Mouse (Mus musculus) MEL (cell line): Measurements from ENCODE around the gene Crb1. TPM values are rescaled to one million over a fixed set of nuclear protein-coding genes. Genes with fewer than 3 reads are reported as not detected.

Experiments
- DNase-seq: peaks from one replicate; pipeline ENCODE4 v3.0.0; 2011; ENCODE audit warnings: low read depth, low spot score
- H3K27ac ChIP-seq: 2 replicates; pipeline ENCODE4 v1.5.1; 2012; ENCODE audit warnings: low read depth, mild to moderate bottlenecking, control low read depth, low read length, moderate library complexity; ENCODE audit not compliant: control insufficient read depth
- H3K27me3 ChIP-seq, 2 experiments: fragments of 150-350 bp in 1 of 2; sonication (generic) in 1 of 2; 2 replicates each; pipeline ENCODE4 v1.6.1; 2012; ENCODE audit warnings: low read length in 2 of 2, mild to moderate bottlenecking in 2 of 2, improper control_type of control experiment in 1 of 2, moderate library complexity in 1 of 2; ENCODE audit not compliant: insufficient read depth in 2 of 2, control insufficient read depth in 1 of 2
- H3K36me3 ChIP-seq, 2 experiments: 2 replicates each; pipeline ENCODE4 v1.6.1; 2012 to 2014; ENCODE audit warnings: low read length in 2 of 2, improper control_type of control experiment in 1 of 2, inconsistent platforms in 1 of 2, mild to moderate bottlenecking in 1 of 2; ENCODE audit not compliant: insufficient read depth in 2 of 2, control insufficient read depth in 1 of 2
- H3K4me1 ChIP-seq, 2 experiments: fragments of 150-350 bp in 1 of 2; sonication (generic) in 1 of 2; 2 replicates each; pipeline ENCODE4 v1.6.1; 2012; ENCODE audit warnings: low read length in 2 of 2, improper control_type of control experiment in 1 of 2, mild to moderate bottlenecking in 1 of 2; ENCODE audit not compliant: insufficient read depth in 2 of 2, control insufficient read depth in 1 of 2
- H3K4me3 ChIP-seq, 2 experiments: fragments of 150-350 bp in 1 of 2; sonication (generic) in 1 of 2; 2 replicates each; pipeline ENCODE4 v1.5.1; 2012; ENCODE audit warnings: low read depth in 2 of 2, low read length in 2 of 2, mild to moderate bottlenecking in 2 of 2, moderate library complexity in 2 of 2, control low read depth in 1 of 2, improper control_type of control experiment in 1 of 2; ENCODE audit not compliant: control insufficient read depth in 1 of 2, insufficient read depth in 1 of 2
- H3K79me2 ChIP-seq: 2 replicates; pipeline ENCODE4 v1.6.1; 2012; ENCODE audit warnings: mild to moderate bottlenecking, low read length, moderate library complexity; ENCODE audit not compliant: control insufficient read depth, poor library complexity, insufficient read depth
- H3K9ac ChIP-seq: 2 replicates; pipeline ENCODE4 v1.6.1; 2012; ENCODE audit warnings: low read depth, mild to moderate bottlenecking, control low read depth, low read length, moderate library complexity; ENCODE audit not compliant: control insufficient read depth, poor library complexity, severe bottlenecking
- H3K9me3 ChIP-seq: fragments of 150-350 bp; sonication (generic); replicated peaks from 2 replicates; pipeline ENCODE4 v1.6.1; 2012; ENCODE audit warnings: mild to moderate bottlenecking, low read length, improper control_type of control experiment, moderate library complexity; ENCODE audit not compliant: insufficient read depth
- BHLHE40 ChIP-seq: IDR thresholded peaks from 2 replicates; pipeline ENCODE4 v1.6.1; 2012; ENCODE audit warnings: low read depth, mild to moderate bottlenecking, inconsistent platforms, low read length, improper control_type of control experiment, borderline replicate concordance
- CHD1 ChIP-seq: IDR thresholded peaks from 2 replicates; pipeline ENCODE4 v1.6.1; 2012; ENCODE audit warnings: low read depth, mild to moderate bottlenecking, inconsistent platforms, low read length, improper control_type of control experiment
- CHD2 ChIP-seq: IDR thresholded peaks from 2 replicates; pipeline ENCODE4 v1.6.1; 2011; ENCODE audit warnings: low read length, improper control_type of control experiment
- CTCF ChIP-seq, 3 experiments: IDR thresholded peaks in 2 of 3; conservative IDR thresholded peaks in 1 of 3; 2 replicates each; pipeline ENCODE4 v1.5.1; 2011 to 2012; ENCODE audit warnings: low read length in 3 of 3, low read depth in 2 of 3, mild to moderate bottlenecking in 2 of 3, improper control_type of control experiment in 1 of 3, inconsistent platforms in 1 of 3, mixed read lengths in 1 of 3, moderate library complexity in 1 of 3; ENCODE audit not compliant: control insufficient read depth in 1 of 3, insufficient read depth in 1 of 3, poor library complexity in 1 of 3, severe bottlenecking in 1 of 3
- ELF1 ChIP-seq: IDR thresholded peaks from 2 replicates; pipeline ENCODE4 v1.6.1; 2014; ENCODE audit warnings: low read depth, mild to moderate bottlenecking, inconsistent platforms, low read length, improper control_type of control experiment, moderate library complexity
- ETS1 ChIP-seq: IDR thresholded peaks from 2 replicates; pipeline ENCODE4 v1.6.1; 2012; ENCODE audit warnings: low read depth, mild to moderate bottlenecking, inconsistent platforms, low read length, improper control_type of control experiment, moderate library complexity
- GABPA ChIP-seq: IDR thresholded peaks from 2 replicates; pipeline ENCODE4 v1.6.1; 2012; ENCODE audit warnings: low read depth, mild to moderate bottlenecking, inconsistent platforms, low read length, improper control_type of control experiment, moderate library complexity
- HCFC1 ChIP-seq: IDR thresholded peaks from 2 replicates; pipeline ENCODE4 v1.6.1; 2012; ENCODE audit warnings: low read depth, mild to moderate bottlenecking, inconsistent platforms, low read length, improper control_type of control experiment, moderate library complexity
- JUND ChIP-seq: IDR thresholded peaks from 2 replicates; pipeline ENCODE4 v1.6.1; 2011; ENCODE audit warnings: low read depth, mild to moderate bottlenecking, improper control_type of control experiment, low read length
- KAT2A ChIP-seq: conservative IDR thresholded peaks from 2 replicates; pipeline ENCODE4 v1.6.1; 2012; ENCODE audit warnings: low read depth, low read length, improper control_type of control experiment, inconsistent platforms
- MAFK ChIP-seq: IDR thresholded peaks from 2 replicates; pipeline ENCODE4 v1.6.1; 2011; ENCODE audit warnings: low read depth, mild to moderate bottlenecking, low read length, improper control_type of control experiment, borderline replicate concordance
- MAX ChIP-seq: IDR thresholded peaks from 2 replicates; pipeline ENCODE4 v1.6.1; 2011; ENCODE audit warnings: low read length, improper control_type of control experiment
- MAZ ChIP-seq: IDR thresholded peaks from 2 replicates; pipeline ENCODE4 v1.6.1; 2012; ENCODE audit warnings: low read depth, mild to moderate bottlenecking, inconsistent platforms, low read length, improper control_type of control experiment
- MEF2A ChIP-seq: IDR thresholded peaks from 2 replicates; pipeline ENCODE4 v1.6.1; 2014; ENCODE audit warnings: low read depth, mild to moderate bottlenecking, inconsistent platforms, low read length, improper control_type of control experiment; ENCODE audit not compliant: poor library complexity, insufficient replicate concordance, severe bottlenecking; ENCODE audit errors: extremely low read depth
- MYB ChIP-seq: IDR thresholded peaks from 2 replicates; pipeline ENCODE4 v1.6.1; 2011; ENCODE audit warnings: mild to moderate bottlenecking, low read depth, low read length, improper control_type of control experiment
- MYC ChIP-seq: IDR thresholded peaks from 2 replicates; pipeline ENCODE4 v1.6.1; 2011; ENCODE audit warnings: low read depth, mild to moderate bottlenecking, low read length, improper control_type of control experiment, moderate library complexity
- NELFE ChIP-seq: IDR thresholded peaks from 2 replicates; pipeline ENCODE4 v1.6.1; 2011; ENCODE audit warnings: low read depth, low read length, improper control_type of control experiment
- POLR2A ChIP-seq, 2 experiments: IDR thresholded peaks; 2 replicates each; pipeline ENCODE4 v1.6.1; 2011 to 2012; ENCODE audit warnings: low read length in 2 of 2, mild to moderate bottlenecking in 2 of 2, control low read depth in 1 of 2, improper control_type of control experiment in 1 of 2, low read depth in 1 of 2, moderate library complexity in 1 of 2; ENCODE audit not compliant: control insufficient read depth in 1 of 2, insufficient read depth in 1 of 2, poor library complexity in 1 of 2
- POLR2AphosphoS2 ChIP-seq: IDR thresholded peaks from 2 replicates; pipeline ENCODE4 v1.6.1; 2011; ENCODE audit warnings: low read length, improper control_type of control experiment
- RAD21 ChIP-seq: IDR thresholded peaks from 2 replicates; pipeline ENCODE4 v1.6.1; 2011; ENCODE audit warnings: mild to moderate bottlenecking, low read depth, low read length, improper control_type of control experiment
- RCOR1 ChIP-seq: IDR thresholded peaks from 2 replicates; pipeline ENCODE4 v1.6.1; 2012; ENCODE audit warnings: low read depth, mild to moderate bottlenecking, inconsistent platforms, low read length, improper control_type of control experiment
- SIN3A ChIP-seq: IDR thresholded peaks from 2 replicates; pipeline ENCODE4 v1.6.1; 2012; ENCODE audit warnings: low read length, improper control_type of control experiment, inconsistent platforms
- TAL1 ChIP-seq: IDR thresholded peaks from 2 replicates; pipeline ENCODE4 v1.6.1; 2012; ENCODE audit warnings: mild to moderate bottlenecking, inconsistent platforms, low read length, moderate library complexity, mixed read lengths
- TBP ChIP-seq: IDR thresholded peaks from 2 replicates; pipeline ENCODE4 v1.8.0; 2011; ENCODE audit warnings: low read depth, low read length, improper control_type of control experiment
- TCF12 ChIP-seq: IDR thresholded peaks from 2 replicates; pipeline ENCODE4 v1.6.1; 2014; ENCODE audit warnings: low read depth, mild to moderate bottlenecking, inconsistent platforms, low read length, improper control_type of control experiment, moderate library complexity
- USF1 ChIP-seq: IDR thresholded peaks from 2 replicates; pipeline ENCODE4 v1.6.1; 2014; ENCODE audit warnings: low read depth, mild to moderate bottlenecking, inconsistent platforms, low read length, improper control_type of control experiment, moderate library complexity
- USF2 ChIP-seq, 2 experiments: IDR thresholded peaks; 2 replicates each; pipeline ENCODE4 v1.6.1; 2011 to 2012; ENCODE audit warnings: improper control_type of control experiment in 2 of 2, low read length in 2 of 2, borderline replicate concordance in 1 of 2, inconsistent platforms in 1 of 2, low read depth in 1 of 2, mild to moderate bottlenecking in 1 of 2; ENCODE audit not compliant: insufficient read depth in 1 of 2
- ZKSCAN1 ChIP-seq: IDR thresholded peaks from 2 replicates; pipeline ENCODE4 v1.6.1; 2012; ENCODE audit warnings: low read depth, mild to moderate bottlenecking, inconsistent platforms, low read length, improper control_type of control experiment, moderate library complexity
- ZMIZ1 ChIP-seq: IDR thresholded peaks from 2 replicates; pipeline ENCODE4 v1.6.1; 2012; ENCODE audit warnings: low read depth, mild to moderate bottlenecking, inconsistent platforms, low read length, improper control_type of control experiment, moderate library complexity
- ZNF384 ChIP-seq: IDR thresholded peaks from 2 replicates; pipeline ENCODE4 v1.6.1; 2012; ENCODE audit warnings: low read depth, mild to moderate bottlenecking, inconsistent platforms, low read length, improper control_type of control experiment
- polyA plus RNA-seq, 2 experiments: library from polyadenylated mRNA; stranded (reverse) in 1 of 2; unstranded in 1 of 2; fragments of >175 nt in 1 of 2; fragments of >200 nt in 1 of 2; gene quantifications; 2 replicates each; pipeline versions ENCODE4 v1.2.1 to v1.2.4; 2012; ENCODE audit warnings: low replicate concordance in 2 of 2, low read depth in 1 of 2; ENCODE audit not compliant: insufficient read length in 2 of 2, insufficient read depth in 1 of 2, missing spikeins in 1 of 2
- total RNA-seq: library from RNA; depleted of rRNA; stranded (reverse); fragments of 300-350 nt; gene quantifications from 2 replicates; pipeline ENCODE4 v1.2.3, GENCODE M21; 2012

Gene Crb1
- total and polyA plus RNA-seq, 3 experiments = not detected

GRCm38 (mm10) chr1:139301830-139302229 lies 75.1 kb downstream of the Crb1 start:
- no peak for DNase-seq
- H3K9me3 ChIP-seq = no peaks in the 10 kb centered on the region
- H3K9ac ChIP-seq = no peak overlapping the region

GRCm38 (mm10) chr1:139292023-139292422 lies 84.9 kb downstream of the Crb1 start:
- no peak overlapping the region for H3K4me3 ChIP-seq
- no peak overlapping the region for H3K9ac ChIP-seq
- no peak overlapping the region for H3K27ac ChIP-seq
- TF ChIP-seq POLR2AphosphoS2 = no peak
- TF ChIP-seq MAFK = no peak
- TF ChIP-seq RAD21 = no peak
- no peak for TF ChIP-seq USF1
- TF ChIP-seq ZNF384 = no peak
- no peak for TF ChIP-seq BHLHE40
- TF ChIP-seq USF2 (IDR thresholded peaks at IDR 0.05; ENCODE audit: borderline replicate concordance in 1 of 2, insufficient read depth in 1 of 2, low read depth in 1 of 2, low read length in 2 of 2) = no peak
- TF ChIP-seq ETS1 = no peak
- no peak for TF ChIP-seq ZKSCAN1
- TF ChIP-seq NELFE = no peak
- no peak for TF ChIP-seq CTCF (IDR thresholded peaks at IDR 0.05 in 2 of 3, conservative IDR thresholded peaks at IDR 0.05 in 1 of 3; ENCODE audit: control insufficient read depth in 1 of 3, insufficient read depth in 1 of 3, low read depth in 2 of 3, low read length in 3 of 3, poor library complexity in 1 of 3, severe bottlenecking in 1 of 3)
- no peak for TF ChIP-seq TCF12
- no peak for TF ChIP-seq ELF1
- no peak for TF ChIP-seq MYC
- no peak for TF ChIP-seq MYB
- no peak for TF ChIP-seq HCFC1
- TF ChIP-seq ZMIZ1 = no peak
- no peak for TF ChIP-seq CHD2
- TF ChIP-seq SIN3A = no peak
- no peak for TF ChIP-seq MEF2A
- no peaks in the 10 kb centered on the region for H3K4me1 ChIP-seq
- H3K27me3 ChIP-seq = no peaks in the 10 kb centered on the region
- H3K9me3 ChIP-seq = no peaks in the 10 kb centered on the region
- no peak for DNase-seq
- no peaks in the 10 kb centered on the region for H3K79me2 ChIP-seq
- H3K36me3 ChIP-seq = no peaks in the 10 kb centered on the region

More at GRCm38 (mm10) chr1:139301830-139302229, 75.1 kb downstream of the Crb1 start:
- H3K27ac ChIP-seq = no peak overlapping the region
- H3K36me3 ChIP-seq = no peaks in the 10 kb centered on the region
- H3K27me3 ChIP-seq = no peaks in the 10 kb centered on the region
- H3K79me2 ChIP-seq = no peaks in the 10 kb centered on the region
- TF ChIP-seq KAT2A = no peak
- no peak for TF ChIP-seq MAFK
- TF ChIP-seq CHD1 = no peak
- TF ChIP-seq ZKSCAN1 = no peak
- TF ChIP-seq TAL1 = no peak
- TF ChIP-seq NELFE = no peak
- TF ChIP-seq TBP = no peak
- TF ChIP-seq GABPA = no peak
- no peak for TF ChIP-seq MAX
- no peak for TF ChIP-seq MAZ
- no peak for TF ChIP-seq RCOR1
- no peak for TF ChIP-seq MYB
- no peak for TF ChIP-seq POLR2A (IDR thresholded peaks at IDR 0.05; ENCODE audit: control insufficient read depth in 1 of 2, insufficient read depth in 1 of 2, low read depth in 1 of 2, low read length in 2 of 2, poor library complexity in 1 of 2)
- no peak for TF ChIP-seq JUND
- H3K4me3 ChIP-seq = no peak overlapping the region
- H3K4me1 ChIP-seq = no peaks in the 10 kb centered on the region
